Mouse (Mus musculus): ENCODE measurements around the gene Tox2. TPM values are rescaled to one million over a fixed set of nuclear protein-coding genes. Genes with fewer than 3 reads are reported as not detected.

Tox2 gene
- 21.4 and 40.2 TPM in 2 replicates for polyA plus RNA-seq (2021; fragmentation: Nextera tagmentation)
- long read RNA-seq, experiment 1, partial matches to known transcripts: 1 of 17 reads
- long read RNA-seq, experiment 1, other reads (novel, unspliced or antisense): 11 of 17 reads
- long read RNA-seq, experiment 2, partial matches to known transcripts: 2 of 3 reads
- long read RNA-seq, experiment 2, other reads (novel, unspliced or antisense): 1 of 3 reads

GRCm38 (mm10) chr2:163202884-163203634 lies at the start of gene Tox2:
Gene Tox2 (plus strand): TSS chr2:163203125.

Other genes starting within 250 kb of the Tox2 start
- 1.7 and 2.2 TPM in 2 replicates for gene Sgk2, start 215.8 kb upstream of the Tox2 start, polyA plus RNA-seq (2021; fragmentation: Nextera tagmentation)
- 27.9 and 28.8 TPM in 2 replicates for gene Ift52, start 185.8 kb upstream of the Tox2 start, polyA plus RNA-seq (2021; fragmentation: Nextera tagmentation)
- gene Mybl2, start 148.4 kb upstream of the Tox2 start, polyA plus RNA-seq (2021; fragmentation: Nextera tagmentation): 0.14 TPM in 1 of 2 replicates, not detected in the other
- gene Gtsf1l, start 115.3 kb upstream of the Tox2 start, polyA plus RNA-seq (2021; fragmentation: Nextera tagmentation): not detected in 2 replicates
- gene Jph2, start 194.9 kb downstream of the Tox2 start, polyA plus RNA-seq (2021; fragmentation: Nextera tagmentation): 0.18 and 0.23 TPM in 2 replicates
- gene Oser1, start 221.6 kb downstream of the Tox2 start, polyA plus RNA-seq (2021; fragmentation: Nextera tagmentation): 29.6 and 38.1 TPM in 2 replicates
- 81.2 and 95.8 TPM in 2 replicates for gene Gdap1l1, start 235.4 kb downstream of the Tox2 start, polyA plus RNA-seq (2021; fragmentation: Nextera tagmentation)

All from left cerebral cortex, adult 6 months (tissue).